Mouse (Mus musculus): ENCODE measurements at regions not wholly inside any gene's neighbourhood (a gene's known extent, or its start where the extent isn't known, plus 50 kb on each side); places are given as distances from the start of the nearest gene placed in this dataset.

DNA sequence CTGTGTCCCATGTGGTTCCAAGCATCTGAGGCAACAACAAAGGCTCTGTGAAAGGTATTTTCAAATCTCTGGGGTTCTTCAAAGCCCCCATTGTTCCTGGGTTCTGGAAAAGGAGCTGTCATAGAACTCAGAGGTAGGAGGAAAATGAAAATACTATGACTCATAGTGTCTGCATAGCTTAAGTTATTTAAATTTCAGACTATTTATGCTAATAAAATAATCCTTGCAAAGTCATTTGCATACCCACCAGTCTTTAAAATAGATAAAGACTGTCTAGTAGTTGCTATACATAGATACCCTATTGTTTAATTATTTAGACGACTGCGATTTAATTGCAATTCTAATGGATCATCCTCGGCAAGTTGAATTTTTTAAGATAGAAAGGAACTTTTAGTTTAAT lies 73.9 kb upstream of the Gm4737 start:
- TF ChIP-seq CTCF (IDR thresholded peaks at IDR 0.05; ENCODE audit: borderline replicate concordance, insufficient read depth, low read depth, low read length) (no peak), POLR2A (IDR thresholded peaks at IDR 0.05; ENCODE audit: borderline replicate concordance, insufficient read depth, low read length) (no peak)

Measured in cerebellum, adult 2 months (tissue).